Mouse (Mus musculus) CH12.LX (cell line): ENCODE results near the gene Narfl. TPM values are rescaled to one million over a fixed set of nuclear protein-coding genes. Genes with fewer than 3 reads are reported as not detected.

Source experiments
- DNase-seq: peaks from one replicate; pipeline ENCODE4 v3.0.0-alpha.2; 2013; ENCODE audit errors: extremely low read depth
- H3K27ac ChIP-seq: 2 replicates; pipeline ENCODE4 v1.5.1; 2012; ENCODE audit warnings: low read depth, mild to moderate bottlenecking, control low read depth, moderate library complexity; ENCODE audit not compliant: insufficient read depth
- H3K27me3 ChIP-seq: replicated peaks from 2 replicates; pipeline ENCODE3; 2012; ENCODE audit warnings: inconsistent platforms
- H3K36me3 ChIP-seq, 2 experiments: replicated peaks in 1 of 2; 2 replicates each; pipeline versions ENCODE3 to v1.6.1; 2012; ENCODE audit warnings: inconsistent platforms in 1 of 2, low read length in 1 of 2, mild to moderate bottlenecking in 1 of 2, mixed read lengths in 1 of 2, moderate library complexity in 1 of 2; ENCODE audit not compliant: control insufficient read depth in 1 of 2, insufficient read depth in 1 of 2
- H3K4me1 ChIP-seq, 2 experiments: 2 replicates each; pipeline ENCODE4 v1.6.1; 2012; ENCODE audit warnings: inconsistent platforms in 1 of 2, moderate library complexity in 1 of 2; ENCODE audit not compliant: insufficient read depth in 2 of 2, control insufficient read depth in 1 of 2
- H3K4me2 ChIP-seq: 2 replicates; pipeline ENCODE4 v1.6.1; 2012; ENCODE audit warnings: low read depth, mild to moderate bottlenecking, control low read depth; ENCODE audit not compliant: poor library complexity, insufficient read depth, severe bottlenecking
- H3K4me3 ChIP-seq, 3 experiments: fragments of 150-350 bp in 1 of 3; sonication (generic) in 1 of 3; replicated peaks in 1 of 3; 2 replicates each; pipeline versions ENCODE3 to v1.5.1; 2011 to 2012; ENCODE audit warnings: low read depth in 2 of 3, low read length in 2 of 3, mild to moderate bottlenecking in 2 of 3, moderate library complexity in 2 of 3, control low read depth in 1 of 3, improper control_type of control experiment in 1 of 3, inconsistent platforms in 1 of 3, mixed read lengths in 1 of 3; ENCODE audit not compliant: poor library complexity in 1 of 3
- H3K79me2 ChIP-seq: replicated peaks from 2 replicates; pipeline ENCODE4 v1.6.1; 2012; ENCODE audit warnings: mild to moderate bottlenecking, moderate library complexity; ENCODE audit not compliant: control insufficient read depth, poor library complexity, insufficient read depth, severe bottlenecking; ENCODE audit errors: extremely low read depth
- H3K9ac ChIP-seq: 2 replicates; pipeline ENCODE4 v1.6.1; 2012; ENCODE audit warnings: low read depth, mild to moderate bottlenecking, control low read depth, moderate library complexity; ENCODE audit not compliant: insufficient read depth
- H3K9me3 ChIP-seq: replicated peaks from 2 replicates; pipeline ENCODE3; 2012; ENCODE audit warnings: low read length, inconsistent platforms, mixed read lengths
- CHD2 ChIP-seq: IDR thresholded peaks from 2 replicates; pipeline ENCODE4 v1.6.1; 2011; ENCODE audit warnings: low read length, improper control_type of control experiment
- ELF1 ChIP-seq: IDR thresholded peaks from 2 replicates; pipeline ENCODE4 v1.6.1; 2014; ENCODE audit warnings: low read depth, mild to moderate bottlenecking, inconsistent platforms, low read length, improper control_type of control experiment
- EP300 ChIP-seq: IDR thresholded peaks from 2 replicates; pipeline ENCODE4 v1.6.1; 2011; ENCODE audit warnings: low read length, improper control_type of control experiment
- ETS1 ChIP-seq: conservative IDR thresholded peaks from 2 replicates; pipeline ENCODE4 v1.6.1; 2012; ENCODE audit warnings: low read depth, mild to moderate bottlenecking, inconsistent platforms, low read length, improper control_type of control experiment, moderate library complexity
- GABPA ChIP-seq: IDR thresholded peaks from 2 replicates; pipeline ENCODE4 v1.6.1; 2012; ENCODE audit warnings: low read depth, low read length, improper control_type of control experiment, inconsistent platforms; ENCODE audit not compliant: insufficient replicate concordance
- HCFC1 ChIP-seq: IDR thresholded peaks from 2 replicates; pipeline ENCODE4 v1.6.1; 2012; ENCODE audit warnings: low read depth, mild to moderate bottlenecking, inconsistent platforms, low read length, improper control_type of control experiment
- JUN ChIP-seq: IDR thresholded peaks from 2 replicates; pipeline ENCODE4 v1.6.1; 2011; ENCODE audit warnings: low read depth, mild to moderate bottlenecking, low read length, improper control_type of control experiment, moderate library complexity; ENCODE audit not compliant: insufficient read depth
- JUND ChIP-seq: conservative IDR thresholded peaks from 2 replicates; pipeline ENCODE4 v1.6.1; 2011; ENCODE audit warnings: low read depth, low read length, improper control_type of control experiment
- MAFK ChIP-seq: IDR thresholded peaks from 2 replicates; pipeline ENCODE4 v1.6.1; 2011; ENCODE audit warnings: low read length, improper control_type of control experiment; ENCODE audit not compliant: insufficient replicate concordance
- MEF2A ChIP-seq: IDR thresholded peaks from 2 replicates; pipeline ENCODE4 v1.6.1; 2014; ENCODE audit warnings: low read depth, mild to moderate bottlenecking, inconsistent platforms, low read length, improper control_type of control experiment, borderline replicate concordance
- MXI1 ChIP-seq: IDR thresholded peaks from 2 replicates; pipeline ENCODE4 v1.6.1; 2011; ENCODE audit warnings: mild to moderate bottlenecking, low read depth, low read length, improper control_type of control experiment
- MYC ChIP-seq: IDR thresholded peaks from 2 replicates; pipeline ENCODE4 v1.6.1; 2011; ENCODE audit warnings: low read depth, mild to moderate bottlenecking, improper control_type of control experiment, low read length
- PAX5 ChIP-seq: IDR thresholded peaks from 2 replicates; pipeline ENCODE4 v1.6.1; 2012; ENCODE audit warnings: low read length, inconsistent platforms, mixed read lengths
- POLR2AphosphoS2 ChIP-seq: IDR thresholded peaks from 2 replicates; pipeline ENCODE4 v1.6.1; 2011; ENCODE audit warnings: low read depth, low read length, improper control_type of control experiment
- SIN3A ChIP-seq: IDR thresholded peaks from 2 replicates; pipeline ENCODE4 v1.6.1; 2012; ENCODE audit warnings: low read length, improper control_type of control experiment, inconsistent platforms
- SMC3 ChIP-seq: IDR thresholded peaks from 2 replicates; pipeline ENCODE4 v1.6.1; 2011; ENCODE audit warnings: low read depth, low read length, improper control_type of control experiment
- TBP ChIP-seq: conservative IDR thresholded peaks from 2 replicates; pipeline ENCODE4 v1.6.1; 2011; ENCODE audit warnings: low read depth, low read length, improper control_type of control experiment
- UBTF ChIP-seq: IDR thresholded peaks from 2 replicates; pipeline ENCODE4 v1.6.1; 2012; ENCODE audit warnings: low read depth, mild to moderate bottlenecking, inconsistent platforms, low read length, improper control_type of control experiment, moderate library complexity
- USF1 ChIP-seq: IDR thresholded peaks from 2 replicates; pipeline ENCODE4 v1.6.1; 2014; ENCODE audit warnings: low read depth, mild to moderate bottlenecking, inconsistent platforms, low read length, improper control_type of control experiment
- ZKSCAN1 ChIP-seq: IDR thresholded peaks from 2 replicates; pipeline ENCODE4 v1.6.1; 2012; ENCODE audit warnings: low read depth, inconsistent platforms, low read length, improper control_type of control experiment, borderline replicate concordance
- dilution Hi-C: fragments of 300-500 bp; cut with MboI; formaldehyde crosslinking; loops from 2 replicates; pipeline ENCODE4 v1.14.3; 2020; ENCODE audit warnings: low sequenced_read_pairs; ENCODE audit not compliant: extremely low pct_unique_long_range_greater_than_20kb, extremely low pct_ligation_motif_present
- in situ Hi-C: fragments of 300-500 bp; cut with MboI; formaldehyde crosslinking; loops from 3 replicates; pipeline ENCODE4 v1.14.3; 2019; ENCODE audit warnings: low sequenced_read_pairs, low pct_ligation_motif_present, low pct_unique_long_range_greater_than_20kb, mixed read lengths
- polyA plus RNA-seq: library from polyadenylated mRNA; unstranded; fragments of >175 nt; gene quantifications from 2 replicates; pipeline ENCODE4 v1.2.1, GENCODE M21; 2012; ENCODE audit warnings: low read depth; ENCODE audit not compliant: insufficient read length
- total RNA-seq, 2 experiments: library from RNA; depleted of rRNA; stranded (reverse); fragments of 300-350 nt in 1 of 2; fragments of >200 nt in 1 of 2; gene quantifications; 2 replicates each; pipeline ENCODE4 v1.2.3; 2012 to 2014

Narfl gene
- total and polyA plus RNA-seq, 3 experiments: 13.3 to 22.0 (median 16.5) TPM

DNA sequence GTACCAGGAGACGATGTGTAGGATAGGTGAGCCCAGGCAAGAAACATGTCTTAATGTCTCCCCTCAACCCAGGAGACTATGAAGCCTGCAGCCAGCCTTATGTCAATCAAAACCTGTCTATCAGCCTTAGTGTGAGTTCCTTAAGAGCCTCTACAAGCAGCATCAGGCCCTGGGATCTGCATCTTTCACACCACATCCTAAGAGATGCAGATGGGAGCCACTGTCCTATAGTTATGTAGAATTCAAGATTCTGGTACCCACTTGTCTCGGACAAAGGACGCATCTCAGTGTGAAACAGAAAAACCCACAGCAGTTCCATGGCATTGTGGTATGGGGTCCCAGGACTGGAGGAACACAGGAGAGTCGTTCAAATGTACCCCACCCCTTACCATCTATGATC is 18.5 kb upstream of the Narfl start:
- H3K9me3 ChIP-seq: no peaks in the 10 kb centered on the region
- no peaks in the 10 kb centered on the region for H3K36me3 ChIP-seq
- in situ Hi-C loops: no loop called here
- TF ChIP-seq GABPA: no peak
- no peak for TF ChIP-seq JUND
- TF ChIP-seq EP300: no peak
- TF ChIP-seq ELF1: no peak
- no peak for TF ChIP-seq HCFC1
- no peak for TF ChIP-seq MAFK
- TF ChIP-seq PAX5: no peak
- TF ChIP-seq SIN3A: no peak
- no peak for TF ChIP-seq JUN
- no peak for TF ChIP-seq POLR2AphosphoS2
- no peak for TF ChIP-seq CHD2
- TF ChIP-seq TBP: no peak
- TF ChIP-seq ETS1: no peak
- TF ChIP-seq UBTF: no peak
- TF ChIP-seq MEF2A: no peak
- no peak for DNase-seq
- H3K27me3 ChIP-seq: peaks cover 97% of the 10 kb centered on the region
- no peak overlapping the region for H3K9ac ChIP-seq
- no peak overlapping the region for H3K27ac ChIP-seq
- no peaks in the 10 kb centered on the region for H3K79me2 ChIP-seq
- no peaks in the 10 kb centered on the region for H3K4me1 ChIP-seq
- no peak overlapping the region for H3K4me3 ChIP-seq
- dilution Hi-C loops: no loop called here
- H3K4me2 ChIP-seq: no peak overlapping the region

DNA sequence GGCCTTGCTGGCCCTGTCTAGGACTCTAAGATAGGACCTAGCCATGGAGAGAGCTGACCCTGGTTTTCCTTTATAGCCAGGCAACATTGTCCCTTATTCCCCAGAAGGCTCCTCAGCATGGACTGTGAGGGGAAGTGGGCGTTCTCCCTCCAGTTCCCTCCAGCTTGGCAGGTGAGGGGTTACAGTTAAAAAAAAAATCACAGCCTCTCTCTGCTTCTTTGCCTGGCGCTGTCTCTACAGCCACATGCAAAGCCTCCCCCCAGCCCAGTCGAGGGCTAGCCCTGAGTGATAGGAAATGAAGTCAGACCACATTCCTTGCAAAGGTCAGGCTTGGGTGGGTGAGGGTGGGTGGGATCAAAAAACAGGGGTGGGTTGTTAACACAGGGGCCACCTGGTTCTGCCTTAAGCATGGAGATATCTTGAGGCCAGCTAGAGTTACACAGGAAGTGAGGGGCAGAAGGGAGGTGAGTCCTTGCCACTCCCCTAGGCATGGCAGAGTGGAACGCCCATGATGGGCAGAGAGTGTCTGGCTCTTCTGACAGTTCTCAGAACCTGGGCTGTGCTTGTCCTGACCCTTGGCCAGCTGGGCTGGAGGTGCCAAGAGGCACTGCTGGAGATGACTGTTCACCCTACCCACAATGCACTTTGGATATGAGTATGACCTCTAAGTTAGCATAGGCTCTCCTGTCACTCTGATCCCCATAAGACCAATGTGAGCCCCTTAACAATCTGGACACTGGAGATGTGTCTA is 17.8 kb upstream of the Narfl start:
- no peak for DNase-seq
- Histone ChIP-seq H3K9me3 (no peaks in the 10 kb centered on the region), H3K27me3 (peaks cover 98% of the 10 kb centered on the region), H3K4me2 (no peak overlapping the region), H3K4me1 (no peaks in the 10 kb centered on the region), H3K4me3 (no peak overlapping the region), H3K27ac (no peak overlapping the region), H3K9ac (no peak overlapping the region), H3K79me2 (no peaks in the 10 kb centered on the region), H3K36me3 (no peaks in the 10 kb centered on the region)
- in situ Hi-C loops: no loop called here
- dilution Hi-C loops: no loop called here
- no peak for TF ChIP-seq ZKSCAN1
- TF ChIP-seq CHD2: no peak
- no peak for TF ChIP-seq MYC
- TF ChIP-seq SMC3: no peak
- no peak for TF ChIP-seq MXI1
- TF ChIP-seq ETS1: no peak
- no peak for TF ChIP-seq EP300
- TF ChIP-seq USF1: no peak
- TF ChIP-seq JUND: no peak
- TF ChIP-seq UBTF: no peak
- no peak for TF ChIP-seq MEF2A
